ENCODE assay signal across 1 mouse cellular context in genomic region chr11:35769188-35769745, GRCm38 (mm10).
TF ChIP-seq lines count a peak whose summit lies in the region.

TSS of gene Pank3 (plus strand) at chr11:35769484.

TF ChIP-seq in CH12.LX, 34 proteins besides CTCF, POLR2A, EP300 and RAD21 (continued from another document):
- peak; percentile 94; the same call in 1 of the 2 replicates for TF ChIP-seq E2F4 (IDR thresholded peaks at IDR 0.05; ENCODE audit: insufficient replicate concordance, low read depth, low read length)
TF ChIP-seq in CH12.LX: peak in this region for 18.
